Mouse (Mus musculus): ENCODE data around the gene Ttll1.

GRCm38 (mm10) chr15:83484311-83484710 lies 26.4 kb downstream of the Ttll1 start:
- TF ChIP-seq CTCF (conservative IDR thresholded peaks at IDR 0.05 in 1 of 2, IDR thresholded peaks at IDR 0.05 in 1 of 2; ENCODE audit: low read depth in 2 of 2, low read length in 2 of 2) (no peak), E2F4 (IDR thresholded peaks at IDR 0.05; ENCODE audit: insufficient replicate concordance, low read depth, low read length) (no peak), ZC3H11A (IDR thresholded peaks at IDR 0.05; ENCODE audit: low read depth, low read length) (no peak), POLR2A (IDR thresholded peaks at IDR 0.05; ENCODE audit: low read depth, low read length) (no peak), EP300 (IDR thresholded peaks at IDR 0.05; ENCODE audit: low read length) (no peak), ZKSCAN1 (IDR thresholded peaks at IDR 0.05; ENCODE audit: borderline replicate concordance, low read depth, low read length) (no peak), MAFK (IDR thresholded peaks at IDR 0.05; ENCODE audit: insufficient replicate concordance, low read length) (no peak), ZMIZ1 (IDR thresholded peaks at IDR 0.05; ENCODE audit: low read depth, low read length) (no peak), MAX (IDR thresholded peaks at IDR 0.05; ENCODE audit: low read length) (no peak), ELF1 (IDR thresholded peaks at IDR 0.05; ENCODE audit: low read depth, low read length) (no peak)
